Mouse (Mus musculus) heart, postnatal 0 days (tissue): Measurements from ENCODE around the gene 4933407L21Rik.

ENCODE experiments used
- CTCF ChIP-seq: IDR thresholded peaks from 2 replicates; pipeline ENCODE4 v1.5.1; 2016; ENCODE audit warnings: antibody characterized with exemption, control low read depth, low read depth
- EP300 ChIP-seq: IDR thresholded peaks from 2 replicates; pipeline ENCODE4 v1.6.1; 2016; ENCODE audit warnings: antibody characterized with exemption, low read depth

GRCm38 (mm10) chr1:85936265-85936664 is 8.0 kb downstream of the 4933407L21Rik start:
- TF ChIP-seq CTCF: no peak
- TF ChIP-seq EP300: no peak
